Mouse (Mus musculus) thymus, adult 18-20 months (tissue): ENCODE data around the gene Mr1.

Experiments used
- DNase-seq, 2 experiments: peaks; one replicate each; pipeline ENCODE4 v3.0.0; 2022; ENCODE audit warnings: mixed read lengths in 2 of 2

The Mr1 gene

DNA sequence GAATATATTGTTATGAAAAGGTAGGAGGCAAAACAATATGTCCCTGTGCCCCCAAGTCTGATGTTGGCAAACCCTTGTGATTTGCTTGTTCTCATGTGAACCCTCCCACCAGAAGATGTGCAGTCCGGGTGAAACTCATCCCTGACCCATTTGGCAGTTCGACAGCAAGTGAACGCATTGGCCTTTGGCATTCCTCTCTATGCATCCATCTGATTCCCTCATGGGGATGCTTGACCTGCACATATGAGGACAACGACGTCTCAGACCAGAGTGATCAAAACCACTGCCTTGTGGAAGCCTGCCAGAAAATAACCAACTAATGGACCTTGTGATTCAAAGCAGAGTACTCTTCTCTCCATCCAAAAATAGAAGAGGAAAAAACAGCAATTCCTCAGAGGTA, 19.9 kb downstream of the Mr1 start:
- DNase-seq, result no peak

DNA sequence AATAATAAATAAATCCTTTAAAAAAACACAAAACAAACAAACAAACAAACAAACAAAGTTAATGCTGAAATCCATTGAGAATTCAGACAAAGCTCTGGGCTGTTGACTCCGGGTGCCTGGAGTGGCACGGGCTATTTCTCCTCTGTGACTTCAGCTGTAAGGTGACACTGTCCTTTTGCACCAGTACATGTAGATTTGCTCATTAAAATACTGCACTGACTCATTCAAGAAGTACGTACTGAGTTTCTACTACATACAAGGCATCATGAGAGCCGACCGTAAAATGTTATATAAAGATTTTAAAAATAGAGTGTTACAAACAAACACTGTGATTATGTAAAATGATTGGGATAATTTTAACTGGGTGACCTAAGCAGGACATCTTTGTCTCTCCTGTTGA, 22.2 kb downstream of the Mr1 start:
- DNase-seq, result no peak

GRCm38 (mm10) chr1:155121977-155122939, 24.4 kb downstream of the Mr1 start:
- no peak for DNase-seq

DNA sequence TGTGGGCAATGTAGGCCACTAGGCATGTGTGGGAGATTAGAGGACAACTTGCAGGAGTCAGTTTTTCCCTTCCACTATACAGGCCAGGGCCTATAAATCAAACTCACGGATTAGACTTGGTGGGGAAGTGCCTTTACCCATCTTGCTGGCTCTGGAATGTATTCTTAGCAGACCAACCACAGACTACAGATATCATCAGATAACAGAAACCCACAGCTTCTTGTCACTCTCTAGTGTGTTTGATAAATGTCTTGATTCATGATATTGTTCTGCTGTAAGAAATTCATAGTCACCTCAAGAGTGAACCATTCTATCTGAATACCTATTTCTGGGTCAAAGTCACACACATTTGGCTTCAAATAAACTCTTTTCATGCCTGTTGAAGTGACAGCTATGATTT, 26.9 kb downstream of the Mr1 start:
- no peak for DNase-seq

DNA sequence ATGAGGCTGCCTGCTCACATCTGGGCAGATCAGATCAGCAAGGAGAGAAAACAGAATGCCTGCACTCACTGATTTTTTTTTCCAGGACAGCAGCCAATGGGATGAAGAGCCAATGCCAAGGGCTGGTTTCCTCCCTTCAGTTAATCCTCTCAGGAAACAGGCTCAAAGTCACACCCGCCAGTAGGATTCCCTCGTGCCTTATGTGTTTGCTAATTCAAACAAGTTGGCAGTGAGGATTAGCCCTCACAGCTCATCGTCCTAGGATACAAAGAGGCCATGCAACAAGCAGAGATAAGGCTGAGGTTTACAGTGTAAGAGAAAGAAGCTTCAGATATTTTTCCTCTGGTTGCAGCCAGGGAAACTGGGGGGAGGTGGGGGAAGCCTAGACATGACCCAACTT, 32.7 kb downstream of the Mr1 start:
- no peak for DNase-seq

- DNase-seq, result no peak
These were observed 33.7 kb downstream of the Mr1 start for GRCm38 (mm10) chr1:155112875-155113274.

DNA sequence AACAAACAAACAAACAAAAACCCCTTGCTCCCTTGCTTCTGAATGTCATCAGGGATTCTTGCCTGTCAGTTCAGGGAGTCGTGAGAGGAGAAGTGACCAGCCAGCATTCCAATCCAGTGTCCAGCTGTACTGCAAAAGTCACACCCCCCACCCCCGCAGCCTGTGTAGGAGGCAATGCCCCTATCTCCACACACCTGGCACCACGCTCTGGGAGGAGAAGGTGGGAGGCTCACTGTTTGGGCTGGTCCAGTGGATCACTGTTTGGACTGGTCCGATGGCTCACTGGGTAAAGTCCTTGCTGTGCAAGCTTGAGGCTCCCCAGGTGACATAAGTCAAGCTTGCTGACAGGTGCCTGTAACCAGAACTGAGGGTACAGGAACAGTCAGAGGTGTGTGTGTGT, 34.5 kb downstream of the Mr1 start:
- DNase-seq, result no peak

DNA sequence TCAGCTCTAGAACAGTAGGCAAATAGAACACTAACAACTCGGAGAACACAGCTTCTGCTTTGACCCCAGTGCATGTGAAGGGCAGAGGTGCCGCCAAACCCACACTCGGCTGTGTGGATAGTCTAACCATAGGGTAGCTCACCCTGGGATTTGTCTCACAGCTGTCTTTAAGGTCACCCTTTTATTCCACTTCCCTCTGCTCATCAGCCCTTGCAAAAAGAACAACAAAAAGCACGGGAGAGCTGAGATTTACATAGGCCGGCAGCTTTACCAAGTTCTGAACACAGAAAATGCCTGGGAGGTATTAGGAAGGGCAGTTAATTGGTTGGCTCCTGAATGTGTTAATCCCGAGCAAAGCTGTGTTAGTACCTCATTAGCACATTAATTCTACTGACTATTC, 35.1 kb downstream of the Mr1 start:
- DNase-seq, result no peak

GRCm38 (mm10) chr1:155109387-155110350, 36.9 kb downstream of the Mr1 start:
- DNase-seq, result no peak

GRCm38 (mm10) chr1:155108412-155108811, 38.2 kb downstream of the Mr1 start:
- no peak for DNase-seq

DNA sequence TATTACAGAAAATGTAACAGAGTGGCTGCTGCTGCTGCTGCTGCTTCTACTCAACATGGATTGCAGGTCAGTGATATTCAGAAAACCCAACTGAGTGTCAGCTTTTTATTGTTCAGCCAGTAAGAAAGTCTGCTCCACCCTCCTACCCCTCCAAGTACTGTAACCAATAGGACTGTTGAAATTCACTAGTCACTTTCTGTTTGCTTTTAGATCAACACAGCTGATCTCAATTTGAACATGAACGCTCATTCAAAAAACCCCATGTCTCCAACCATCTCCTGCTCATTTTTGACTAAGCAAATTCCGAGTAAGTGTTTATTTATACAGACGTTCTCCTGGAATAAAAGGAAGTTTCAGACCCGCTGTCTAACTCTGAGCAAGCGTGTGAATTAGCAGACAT, 38.8 kb downstream of the Mr1 start:
- no peak for DNase-seq

DNA sequence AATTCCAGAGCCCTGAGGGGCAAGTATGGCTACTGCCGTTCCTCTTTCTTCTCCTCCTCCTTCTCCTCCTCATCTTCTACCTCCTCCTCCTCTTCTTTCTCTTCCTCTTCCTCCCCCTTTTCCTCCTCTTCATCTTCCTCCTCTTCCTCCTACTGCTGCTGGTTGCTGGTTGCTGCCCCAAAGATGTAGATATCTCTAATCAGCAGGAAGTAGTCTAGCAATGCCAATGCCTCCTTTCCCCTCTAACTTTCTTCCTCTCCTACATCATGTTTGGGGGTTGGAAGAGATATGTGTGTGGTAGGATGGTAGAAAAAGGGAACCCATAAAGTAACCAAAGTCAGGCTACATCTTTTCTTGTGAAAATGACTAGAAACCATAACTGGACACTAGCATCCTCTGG, 40.3 kb downstream of the Mr1 start:
- no peak for DNase-seq

DNA sequence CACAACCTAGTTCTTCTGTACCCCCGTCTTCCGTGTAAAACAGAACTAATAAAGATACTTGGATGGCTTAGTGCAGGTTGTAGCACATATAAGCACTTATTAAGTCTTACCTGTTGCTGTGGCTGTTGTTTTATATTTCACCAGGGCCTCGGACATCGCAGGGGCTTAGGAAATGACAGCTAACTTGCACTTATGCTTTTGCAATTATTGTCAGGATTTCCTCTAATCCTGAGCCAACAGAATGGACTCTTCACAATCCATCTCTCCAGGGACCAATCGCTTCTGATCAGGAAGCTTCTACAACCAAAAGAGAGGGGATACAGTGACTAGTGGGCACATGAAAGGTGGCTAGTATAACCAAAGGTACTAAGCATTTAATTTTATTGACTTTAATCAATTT, 42.6 kb downstream of the Mr1 start:
- DNase-seq, result no peak

DNA sequence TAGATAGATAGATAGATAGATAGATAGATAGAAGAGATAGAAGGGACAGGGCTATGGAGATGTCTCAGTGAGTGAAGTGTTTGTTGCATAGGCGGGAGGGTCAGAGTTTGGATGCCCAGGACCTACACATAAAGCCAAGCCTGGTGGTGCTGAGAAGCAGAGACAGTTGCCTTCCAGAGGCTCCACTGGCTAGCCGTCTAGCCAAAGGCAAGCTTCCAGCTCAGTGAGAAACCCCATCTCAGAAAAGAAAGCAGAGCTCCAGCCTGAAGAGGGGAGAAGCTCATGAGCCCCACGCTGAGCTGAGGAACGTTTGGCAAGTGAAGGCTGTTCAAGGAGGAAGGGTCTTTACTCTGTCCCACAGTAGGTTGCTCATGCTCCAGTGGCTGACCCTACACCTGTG, 44.0 kb downstream of the Mr1 start:
- DNase-seq, result no peak

- DNase-seq, result peak; percentile 95 to 96
These were observed 47.2 kb downstream of the Mr1 start, which contains the start of gene Ier5 for GRCm38 (mm10) chr1:155099280-155099848. Gene Ier5 (minus strand): TSS chr1:155099636.

GRCm38 (mm10) chr1:155098486-155099279, 47.9 kb downstream of the Mr1 start:
- peak; percentile 62 to 65 for DNase-seq

GRCm38 (mm10) chr1:155097931-155098485, 48.6 kb downstream of the Mr1 start:
- peak; percentile 64 to 80 for DNase-seq

- DNase-seq, result no peak
These were observed 49.3 kb downstream of the Mr1 start for GRCm38 (mm10) chr1:155097354-155097753.

GRCm38 (mm10) chr1:155096620-155097261, 49.9 kb downstream of the Mr1 start:
- DNase-seq, result no peak

GRCm38 (mm10) chr1:155093971-155094707, 52.5 kb downstream of the Mr1 start:
- no peak for DNase-seq
